Mouse (Mus musculus) thymus, postnatal 0 days (tissue): ENCODE data around the gene Cog3. TPM values are rescaled to one million over a fixed set of nuclear protein-coding genes. Genes with fewer than 3 reads are reported as not detected.
A peak's percentile ranks its signal among the peaks of the same experiment; 100 is the strongest.
"Not testable (repeated sequence)": the region's sequence is repeated elsewhere in the genome, so short reads cannot be mapped to it uniquely, and the experiment has no call there.

Source experiments
- DNase-seq: peaks from one replicate; pipeline ENCODE4 v3.0.0-alpha.2; 2015; ENCODE audit warnings: low spot score
- polyA plus RNA-seq: library from polyadenylated mRNA; unstranded; fragments of >200 nt; fragmentation: Nextera tagmentation; extraction: Ambion mirVana; gene quantifications from 2 replicates; pipeline ENCODE4 v1.2.1, GENCODE M21; 2015

Cog3 gene
- 17.6 and 18.1 TPM in 2 replicates for polyA plus RNA-seq

GRCm38 (mm10) chr14:75753991-75754817 lies at the start of gene Cog3:
Cog3 (minus strand) TSS chr14:75754517.
- peak; percentile 95 for DNase-seq

- DNase-seq, result no peak
These were observed 43.6 kb upstream of the Cog3 start for GRCm38 (mm10) chr14:75797769-75798386.

GRCm38 (mm10) chr14:75795918-75796317 lies 41.6 kb upstream of the Cog3 start:
- no peak for DNase-seq

GRCm38 (mm10) chr14:75794726-75795125 lies 40.4 kb upstream of the Cog3 start:
- no peak for DNase-seq

- DNase-seq, result no peak
These were observed 40.0 kb upstream of the Cog3 start for GRCm38 (mm10) chr14:75794324-75794723.

- no peak for DNase-seq
These were observed 38.8 kb upstream of the Cog3 start for GRCm38 (mm10) chr14:75793110-75793509.

GRCm38 (mm10) chr14:75791372-75791771 lies 37.1 kb upstream of the Cog3 start:
- no peak for DNase-seq

- no peak for DNase-seq
These were observed 36.2 kb upstream of the Cog3 start for GRCm38 (mm10) chr14:75790411-75790996.

GRCm38 (mm10) chr14:75789291-75789690 lies 35.0 kb upstream of the Cog3 start:
- DNase-seq, result no peak

- peak; percentile 31 for DNase-seq
These were observed 33.5 kb upstream of the Cog3 start for GRCm38 (mm10) chr14:75787794-75788175.

GRCm38 (mm10) chr14:75786868-75787793 lies 32.8 kb upstream of the Cog3 start, which contains the start of gene Slc25a30:
Slc25a30 (minus strand) TSS chr14:75787037.
- DNase-seq, result peak; percentile 95

- peak; percentile 63 for DNase-seq
These were observed 32.1 kb upstream of the Cog3 start for GRCm38 (mm10) chr14:75786424-75786867.

GRCm38 (mm10) chr14:75779913-75780312 lies 25.6 kb upstream of the Cog3 start:
- DNase-seq, result no peak

- no peak for DNase-seq
These were observed 22.3 kb upstream of the Cog3 start for GRCm38 (mm10) chr14:75776637-75777036.

- no peak for DNase-seq
These were observed 19.1 kb upstream of the Cog3 start for GRCm38 (mm10) chr14:75773431-75773830.

GRCm38 (mm10) chr14:75772407-75772806 lies 18.1 kb upstream of the Cog3 start:
- not testable (repeated sequence) for DNase-seq

GRCm38 (mm10) chr14:75771101-75771501 lies 16.8 kb upstream of the Cog3 start:
- DNase-seq, result no peak

GRCm38 (mm10) chr14:75769334-75769733 lies 15.0 kb upstream of the Cog3 start:
- DNase-seq, result peak; percentile 80

- DNase-seq, result no peak
These were observed 13.9 kb upstream of the Cog3 start for GRCm38 (mm10) chr14:75768275-75768608.

- peak; percentile 74 for DNase-seq
These were observed 13.4 kb upstream of the Cog3 start for GRCm38 (mm10) chr14:75767492-75768274.
